8 mouse cellular contexts compared by ENCODE assay signal in genomic region chr8:62950709-62951108, GRCm38 (mm10). TPM values are rescaled to one million over a fixed set of nuclear protein-coding genes. Genes with fewer than 3 reads are reported as not detected.
DNase-seq lines count a peak whose midpoint lies in the region; ATAC-seq lines count a peak whose summit lies in the region.

Spock3 (plus strand) TSS chr8:62951009.

- WGBS in lung, embryonic 16.5 days = 14% methylated on average over 2 of the region's 2 CpGs
- 46% methylated on average over 2 of the region's 2 CpGs for WGBS in limb, embryonic 10.5 days
- WGBS in stomach, embryonic 14.5 days = 33% methylated on average over 2 of the region's 2 CpGs

- no peak for DNase-seq in adrenal gland, postnatal 4 days (ENCODE audit: low spot score in 2 of 2)
- no peak for DNase-seq in adrenal gland, postnatal 10 days
- DNase-seq in lung, adult 18-20 months = no peak
- DNase-seq in limb, embryonic 10.5 days (ENCODE audit: low spot score) = no peak
- DNase-seq in adrenal gland, adult 2 months = no peak

- no peak within 1 kb of the TSS for H3K27ac ChIP-seq in lung, embryonic 16.5 days (ENCODE audit: low read length)
- peak within 1 kb of the TSS; percentile 81 for H3K27ac ChIP-seq in limb, embryonic 10.5 days
- no peak within 1 kb of the TSS for H3K27ac ChIP-seq in stomach, embryonic 14.5 days (ENCODE audit: low read length)

- H3K4me3 ChIP-seq in lung, embryonic 16.5 days (ENCODE audit: low read length) = peak within 1 kb of the TSS; percentile 48
- peak within 1 kb of the TSS; percentile 72 for H3K4me3 ChIP-seq in limb, embryonic 10.5 days
- peak within 1 kb of the TSS; percentile 55 for H3K4me3 ChIP-seq in stomach, embryonic 14.5 days (ENCODE audit: low read depth, low read length)

- H3K4me2 ChIP-seq in lung, embryonic 16.5 days (ENCODE audit: low read depth, low read length) = peak within 1 kb of the TSS; percentile 88
- H3K4me2 ChIP-seq in stomach, embryonic 14.5 days (replicated peaks; ENCODE audit: low read depth, low read length) = peak within 1 kb of the TSS; percentile 95

- no peaks in the 10 kb centered on the region for H3K9me3 ChIP-seq in lung, embryonic 16.5 days (ENCODE audit: control insufficient read depth, low read length)
- no peaks in the 10 kb centered on the region for H3K9me3 ChIP-seq in limb, embryonic 10.5 days (replicated peaks)
- H3K9me3 ChIP-seq in stomach, embryonic 14.5 days (ENCODE audit: control insufficient read depth, low read depth, low read length) = no peaks in the 10 kb centered on the region

- peaks cover 2% of the 10 kb centered on the region; the same call in 1 of the 2 replicates for H3K27me3 ChIP-seq in lung, embryonic 16.5 days (ENCODE audit: control insufficient read depth, insufficient read depth, low read depth, low read length)
- H3K27me3 ChIP-seq in limb, embryonic 10.5 days (ENCODE audit: low read depth, poor library complexity, severe bottlenecking) = peaks cover 12% of the 10 kb centered on the region; the same call in 1 of the 2 replicates
- H3K27me3 ChIP-seq in stomach, embryonic 14.5 days (ENCODE audit: control insufficient read depth, insufficient read depth, low read length) = no peaks in the 10 kb centered on the region

- no peaks in the 10 kb centered on the region for H3K36me3 ChIP-seq in lung, embryonic 16.5 days (ENCODE audit: control insufficient read depth, insufficient read depth, low read length)
- no peaks in the 10 kb centered on the region for H3K36me3 ChIP-seq in limb, embryonic 10.5 days
- no peaks in the 10 kb centered on the region for H3K36me3 ChIP-seq in stomach, embryonic 14.5 days (ENCODE audit: control insufficient read depth, insufficient read depth, low read length)

- H3K4me1 ChIP-seq in lung, embryonic 16.5 days (replicated peaks; ENCODE audit: control insufficient read depth, insufficient read depth, low read length) = peaks cover 7% of the 10 kb centered on the region
- H3K4me1 ChIP-seq in limb, embryonic 10.5 days = peaks cover 18% of the 10 kb centered on the region
- 0 out of 2 replicates have a peak, but pooled peaks cover 2% of the 10 kb centered on the region for H3K4me1 ChIP-seq in stomach, embryonic 14.5 days (ENCODE audit: control insufficient read depth, insufficient read depth, low read length)

- peak within 1 kb of the TSS; percentile 35; the same call in 1 of the 2 replicates for H3K9ac ChIP-seq in lung, embryonic 16.5 days (ENCODE audit: low read length)
- H3K9ac ChIP-seq in stomach, embryonic 14.5 days (replicated peaks; ENCODE audit: low read depth, low read length) = peak within 1 kb of the TSS; percentile 36; the same call in 1 of the 2 replicates

- ATAC-seq in lung, embryonic 16.5 days (ENCODE audit: low read depth) = no peak
- ATAC-seq in stomach, embryonic 14.5 days (ENCODE audit: insufficient number of reproducible peaks, insufficient read depth, low FRiP score, low read depth) = no peak
- no peak for ATAC-seq in megakaryocyte-erythroid progenitor cell, adult 5-6 weeks (replicated peaks; ENCODE audit: low FRiP score, low TSS enrichment, poor library complexity, severe bottlenecking)

RNA-seq across cellular contexts. Expression of gene Spock3, which starts in this region (rescaled TPM):
- 10 to 100 TPM; 10.0 to 12.4 TPM for total RNA-seq in adrenal gland, postnatal 4 days (2021)
- total RNA-seq in adrenal gland, postnatal 10 days (2021) = 1 to 10 TPM; 4.9 to 7.8 TPM
- 2.0 and 2.1 TPM in 2 replicates for polyA plus RNA-seq in lung, embryonic 16.5 days (2015; fragmentation: Nextera tagmentation; extraction: Ambion mirVana)
- polyA plus RNA-seq in limb, embryonic 10.5 days (2016; fragmentation: Nextera tagmentation; extraction: Ambion mirVana) = 2.1 and 5.4 TPM in 2 replicates
- 16.7 and 19.7 TPM in 2 replicates for polyA plus RNA-seq in stomach, embryonic 14.5 days (2014; fragmentation: Nextera tagmentation; extraction: Ambion mirVana)
- 1 to 10 TPM; 3.0 to 3.8 TPM for total RNA-seq in adrenal gland, adult 2 months (2021)
- 0.47 and 0.54 TPM in 2 replicates for polyA plus RNA-seq in adrenal gland, adult 2 months (2012; rRNA removed)
- total RNA-seq in megakaryocyte-erythroid progenitor cell, adult 5-6 weeks (2014; fragmentation: Nextera tagmentation) = not detected in 2 replicates
- total RNA-seq in megakaryocyte-erythroid progenitor cell, adult 5-6 weeks (2017) = not detected in 2 replicates
